Mouse (Mus musculus) testis, postnatal 10 days (tissue): ENCODE measurements around the gene Il27.
A peak's percentile ranks its signal among the peaks of the same experiment; 100 is the strongest.

ENCODE experiments used
- DNase-seq: peaks from one replicate; pipeline ENCODE4 v3.0.0; 2021; ENCODE audit warnings: low spot score

Gene Il27

DNA sequence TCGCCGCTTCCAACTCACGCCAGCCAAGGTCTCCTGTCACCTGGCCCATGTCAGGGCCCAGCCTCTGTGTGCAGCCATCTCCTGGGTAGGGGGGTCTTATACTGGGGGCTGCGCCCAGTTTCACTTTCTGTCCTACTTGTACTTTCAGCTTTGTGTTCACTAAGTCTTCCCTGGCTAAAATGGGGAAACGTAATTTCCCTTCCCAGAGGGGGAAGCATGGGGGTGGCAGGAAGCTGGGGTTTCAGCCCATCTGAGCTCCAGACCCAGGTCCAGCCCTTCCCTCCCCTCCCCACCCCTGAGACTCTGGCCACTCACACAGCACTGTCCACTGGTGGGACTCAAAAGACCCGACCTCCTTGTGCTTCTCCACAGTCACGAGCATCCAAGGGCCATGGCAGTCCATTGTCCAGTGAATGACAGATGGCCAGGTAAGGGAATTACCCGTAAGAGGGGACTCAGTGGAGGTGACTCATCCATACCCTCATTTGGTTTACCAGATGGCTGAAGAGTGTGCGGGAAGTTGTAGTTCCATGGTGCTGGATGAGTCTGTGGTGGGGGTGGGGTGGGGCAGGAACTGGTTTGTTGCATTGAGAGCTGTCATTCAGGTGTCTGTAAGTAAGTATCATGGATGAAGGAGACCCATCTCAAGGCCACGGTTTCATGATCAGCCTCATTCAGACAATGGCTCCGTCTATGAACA is at the start of gene Il27:
Gene Il27, minus strand, starts transcription at position 80 of the 700 bp plus-strand sequence.
- DNase-seq, result no peak

DNA sequence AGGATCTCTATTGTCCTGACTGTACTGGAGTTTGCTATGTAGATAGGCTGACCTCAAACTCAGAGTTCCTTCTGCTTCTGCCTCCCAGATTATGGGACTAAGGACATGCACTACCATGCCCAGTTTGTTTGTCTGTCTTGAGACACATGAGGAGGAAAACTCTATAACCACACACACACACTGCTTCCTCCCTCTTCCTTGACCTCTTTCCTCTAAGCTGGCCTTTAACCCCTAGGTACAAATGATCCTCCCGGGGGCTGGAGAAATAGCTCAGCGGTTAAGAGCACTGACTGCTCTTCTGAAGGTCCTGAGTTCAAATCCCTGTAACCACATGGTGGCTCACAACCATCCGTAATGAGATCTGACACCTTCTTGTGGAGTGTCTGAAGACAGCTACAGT is 49.6 kb upstream of the Il27 start:
- no peak for DNase-seq

DNA sequence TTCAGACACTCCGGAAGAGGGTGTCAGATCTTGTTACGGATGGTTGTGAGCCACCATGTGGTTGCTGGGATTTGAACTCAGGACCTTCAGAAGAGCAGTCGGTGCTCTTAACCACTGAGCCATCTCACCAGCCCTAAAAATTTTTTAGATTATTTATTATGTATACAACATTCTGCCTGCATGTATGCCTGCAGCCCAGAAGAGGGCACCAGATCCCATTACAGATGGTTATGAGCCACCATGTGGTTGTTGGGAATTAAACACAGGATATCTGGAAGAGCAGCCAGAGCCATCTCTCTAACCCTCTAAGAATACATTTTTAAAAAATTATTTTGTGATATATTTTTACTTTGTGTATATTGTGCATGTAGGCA is 48.5 kb upstream of the Il27 start:
- DNase-seq, result peak; percentile 64

DNA sequence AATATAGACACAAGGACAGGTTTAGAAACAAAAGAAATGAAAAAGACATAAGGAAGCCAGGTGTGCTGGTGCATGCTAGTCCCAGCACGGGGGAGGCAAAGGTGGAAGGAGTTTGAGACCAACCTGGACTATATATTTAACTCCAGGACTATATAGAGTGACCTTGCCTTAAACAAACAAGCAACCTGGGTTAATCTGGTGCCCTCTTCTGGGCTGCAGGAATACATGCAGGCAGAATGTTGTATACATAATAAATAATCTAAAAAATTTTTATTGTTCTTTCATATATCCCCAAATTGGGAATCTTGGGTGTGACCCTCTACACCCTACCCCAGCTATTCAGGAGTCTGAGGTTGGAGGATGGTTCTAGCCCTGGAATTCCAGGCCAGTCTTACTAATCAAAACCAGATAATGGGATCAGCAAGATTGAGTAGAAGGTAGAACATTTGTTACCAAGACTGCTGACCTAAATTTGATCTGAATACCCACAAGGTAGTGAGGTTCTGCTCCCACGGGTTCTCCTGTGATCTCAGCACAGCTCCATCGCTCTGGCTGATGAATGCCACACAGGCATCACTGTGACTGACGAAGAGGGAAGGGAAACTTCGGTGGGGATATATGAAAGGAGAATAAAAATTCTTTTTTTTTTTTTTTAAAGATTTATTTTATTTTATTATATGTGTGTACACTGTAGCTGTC is 48.0 kb upstream of the Il27 start:
- no peak for DNase-seq

DNA sequence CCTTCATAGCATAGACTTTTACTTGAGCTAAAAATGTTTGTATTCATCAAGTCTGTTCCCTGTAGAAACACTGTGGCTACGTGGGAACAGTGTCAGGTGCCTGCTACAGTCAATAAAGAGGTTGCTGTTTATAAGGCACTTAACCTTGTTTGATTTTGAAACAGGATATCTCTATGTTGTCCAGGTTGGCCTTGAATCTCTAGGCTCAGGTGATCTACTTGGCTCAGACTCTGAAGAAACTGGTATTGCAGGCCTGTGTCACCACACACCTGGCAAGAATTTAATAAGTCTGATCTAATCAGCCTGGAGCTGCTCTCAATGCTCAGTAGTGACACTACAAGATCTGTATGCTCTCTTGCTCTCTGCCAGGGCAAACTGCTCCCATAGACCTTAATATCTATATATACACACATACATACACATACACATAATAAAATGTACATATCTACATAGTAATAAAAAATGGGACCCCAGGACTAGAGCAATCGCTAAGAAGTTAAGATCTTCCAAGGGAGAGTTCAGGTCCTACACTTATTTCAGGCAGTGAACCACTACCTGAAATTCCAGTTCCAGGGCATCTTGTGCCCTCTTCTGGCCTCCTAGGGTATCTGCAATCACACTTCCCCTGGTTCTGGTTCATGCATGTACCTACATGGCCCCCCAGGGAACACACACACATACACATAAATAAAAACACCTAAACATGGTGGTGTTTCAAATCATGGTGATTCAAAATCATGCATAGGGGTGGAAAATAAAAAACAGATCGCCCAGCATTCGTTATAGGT is 42.2 kb upstream of the Il27 start:
- peak; percentile 50 for DNase-seq

DNA sequence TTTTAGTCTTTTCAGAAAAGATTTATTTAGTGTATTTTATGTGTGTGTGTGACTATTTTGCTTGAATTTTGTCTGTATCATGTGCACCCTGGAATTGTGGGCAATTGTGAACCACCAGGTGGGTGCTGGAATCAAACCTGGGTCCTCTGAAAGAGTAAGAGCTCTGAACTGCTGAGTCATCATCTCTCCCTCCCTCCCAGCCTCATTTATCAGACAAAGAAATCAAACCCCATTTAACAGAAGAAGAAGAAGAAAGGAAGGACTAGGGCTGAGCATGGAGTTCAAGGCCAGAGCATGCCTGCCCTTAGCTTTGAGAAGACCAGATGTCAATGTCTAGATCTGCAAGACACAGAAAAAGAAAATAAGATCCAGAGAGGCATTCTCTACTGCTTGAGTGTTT is 40.6 kb upstream of the Il27 start:
- DNase-seq, result no peak

DNA sequence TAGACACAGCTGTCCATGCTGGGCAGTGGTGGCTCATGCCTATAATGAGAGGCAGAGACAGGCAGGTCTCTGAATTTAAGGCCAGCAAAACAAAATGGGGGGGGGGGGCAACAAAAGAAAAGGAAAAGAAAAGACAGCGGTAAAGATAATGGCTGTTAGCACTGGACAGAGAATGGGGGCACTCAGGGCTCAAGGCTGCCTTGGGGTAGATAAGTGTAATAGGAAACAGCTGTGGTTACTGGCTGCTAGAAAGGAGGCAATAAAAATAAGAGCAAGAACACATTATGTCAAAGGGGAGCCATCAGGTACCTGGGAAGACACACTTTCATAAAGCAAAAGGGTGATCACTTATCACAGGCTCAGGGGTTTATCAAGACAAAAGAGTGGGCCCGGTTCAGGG is 37.7 kb upstream of the Il27 start:
- DNase-seq, result no peak

DNA sequence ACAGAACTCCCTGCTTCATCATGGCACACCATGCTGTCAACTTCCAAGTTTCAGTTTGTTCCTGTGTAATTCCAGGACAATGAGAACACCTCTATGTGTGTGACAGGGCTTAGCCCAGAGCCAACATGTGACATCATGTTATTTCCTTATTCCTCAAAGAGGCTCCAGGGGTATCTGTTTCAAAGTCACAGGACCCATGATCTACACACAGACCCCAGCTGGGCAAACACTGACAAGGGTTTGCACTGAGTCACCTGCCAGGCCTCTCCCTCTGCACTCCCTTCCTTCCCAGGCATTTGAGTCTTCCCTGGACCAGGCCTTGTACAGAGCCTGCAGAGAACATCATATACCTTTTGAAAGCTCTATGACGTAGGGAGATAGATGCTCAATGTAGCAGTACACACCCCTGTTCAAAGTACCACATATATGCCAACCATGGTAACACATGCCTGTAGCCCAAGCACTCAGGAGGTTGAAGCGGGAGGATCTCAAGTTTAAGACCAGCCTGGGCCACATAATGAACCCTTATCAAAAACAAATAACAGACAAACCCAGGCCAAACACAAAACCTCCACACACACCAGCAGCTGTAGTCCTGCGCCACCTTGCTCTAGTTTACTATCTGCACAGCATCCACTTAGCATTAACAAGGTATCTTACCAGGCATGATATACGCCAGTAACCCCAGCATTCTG is 36.2 kb upstream of the Il27 start, which contains the start of gene Nupr1:
Gene Nupr1, minus strand, starts transcription at position 38 of the 695 bp plus-strand sequence.
- DNase-seq, result no peak

DNA sequence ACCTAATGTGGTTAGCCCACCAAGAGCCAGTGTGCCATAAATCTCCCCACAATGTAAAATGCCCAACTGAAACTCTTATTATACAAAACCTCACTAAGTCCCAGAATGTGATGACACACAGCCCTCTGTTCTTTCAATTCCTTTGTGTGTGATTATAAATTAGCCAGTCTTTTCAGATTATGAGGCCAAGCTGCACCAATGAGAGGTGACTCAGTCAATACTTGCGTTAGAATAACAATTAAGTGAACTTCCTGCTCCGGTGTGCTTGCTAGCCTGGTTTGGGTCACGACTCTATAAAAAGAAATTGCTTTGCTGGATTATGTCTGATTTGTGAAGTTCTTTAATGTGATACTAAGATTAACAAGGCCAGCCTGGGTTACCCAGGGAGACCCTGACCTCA is 35.2 kb upstream of the Il27 start:
- DNase-seq, result no peak

DNA sequence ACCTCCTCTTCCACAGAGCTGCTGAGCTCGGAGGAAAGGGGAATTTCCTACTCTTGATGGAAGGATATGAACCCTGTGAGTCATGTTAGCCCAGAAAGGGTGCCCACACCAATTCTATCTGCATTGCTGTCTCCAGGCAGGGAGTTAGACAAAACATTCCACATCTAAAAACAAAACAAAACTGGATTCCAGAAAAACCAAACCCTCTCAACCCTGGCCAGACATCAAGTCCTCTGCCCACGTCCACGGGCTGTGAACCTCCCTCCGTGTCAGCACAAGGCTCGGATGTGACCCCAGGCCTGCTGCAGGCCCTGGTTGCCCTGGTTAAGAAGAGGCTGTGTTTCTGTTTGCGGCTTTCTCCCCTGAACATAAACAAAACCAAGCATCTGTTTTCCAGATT is 33.4 kb upstream of the Il27 start:
- DNase-seq, result no peak

DNA sequence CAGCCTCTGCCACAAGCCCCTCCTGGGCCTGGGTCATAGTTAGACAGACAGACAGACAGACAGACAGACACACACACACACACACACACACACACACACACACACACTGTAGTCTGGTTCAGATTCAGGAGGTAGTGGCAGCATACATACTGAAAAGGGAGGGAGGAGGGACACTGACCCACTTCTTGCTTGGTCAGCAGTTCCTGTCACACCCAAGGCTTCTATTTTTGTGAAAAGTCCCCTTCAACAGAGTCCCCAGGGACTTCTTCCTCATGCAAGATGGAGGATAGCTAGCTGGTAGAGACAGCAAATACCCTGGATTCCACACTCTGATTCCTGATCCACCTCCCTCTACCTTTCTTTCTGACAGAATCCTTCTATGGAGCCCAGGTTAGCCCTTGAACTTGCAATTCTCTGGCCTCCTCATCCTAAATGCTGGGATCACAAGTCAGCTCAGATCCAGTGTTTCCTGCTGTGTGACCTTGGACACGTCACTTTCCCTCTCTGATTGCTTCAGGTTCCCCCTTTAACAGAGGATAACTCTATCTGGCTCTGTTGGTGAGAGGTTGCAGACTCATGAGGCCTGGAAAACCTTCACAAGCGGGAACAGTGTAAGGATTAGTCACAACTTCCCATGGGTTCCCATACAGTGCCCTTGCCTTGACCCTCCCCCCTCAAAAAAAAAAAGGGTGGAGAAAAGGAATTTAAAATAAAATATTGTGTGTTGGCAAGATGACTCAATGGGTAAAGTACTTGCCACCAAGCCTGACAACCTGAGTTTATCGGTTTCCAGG is 31.3 kb upstream of the Il27 start:
- DNase-seq, result no peak

DNA sequence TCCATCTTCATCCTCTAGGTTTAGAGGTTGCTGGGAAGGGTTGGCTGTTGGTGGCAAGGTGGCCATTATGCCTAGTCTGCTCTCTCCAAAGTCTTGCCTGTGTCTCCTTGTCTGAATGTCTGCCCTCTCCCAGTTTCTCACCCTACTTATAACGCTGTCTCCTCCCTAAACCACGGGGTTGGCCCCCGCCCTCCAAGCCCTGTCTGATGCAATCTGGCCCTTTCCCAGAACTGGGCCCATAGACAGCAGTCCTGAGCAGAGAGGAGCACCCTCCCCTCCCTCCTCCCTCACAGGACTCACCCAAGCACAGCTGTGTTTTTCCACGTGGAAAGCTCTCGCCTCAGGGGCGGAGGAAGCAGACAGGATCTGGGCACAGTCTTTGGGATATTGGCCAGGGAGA is 30.6 kb upstream of the Il27 start:
- peak; percentile 60 for DNase-seq

DNA sequence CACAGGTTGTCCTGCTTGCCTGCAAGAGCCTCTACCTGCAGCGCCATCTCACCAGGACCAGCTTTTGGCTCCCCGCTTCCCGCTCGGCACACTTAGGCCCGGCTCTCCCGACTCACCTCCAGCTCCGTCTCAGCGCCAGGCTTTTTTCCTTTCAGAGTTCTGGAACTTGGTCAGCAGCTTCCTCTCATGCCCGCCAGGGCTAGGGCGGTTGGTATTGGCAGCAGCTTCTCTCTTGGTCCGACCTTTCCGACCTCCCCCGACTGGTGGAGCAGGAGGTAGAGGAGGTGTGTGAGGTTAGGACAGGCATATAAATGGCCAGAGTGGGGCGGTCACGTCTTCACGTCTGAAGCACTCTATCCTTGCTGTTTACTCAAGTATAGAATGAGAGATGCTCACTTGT is 30.0 kb upstream of the Il27 start:
- DNase-seq, result peak; percentile 41

DNA sequence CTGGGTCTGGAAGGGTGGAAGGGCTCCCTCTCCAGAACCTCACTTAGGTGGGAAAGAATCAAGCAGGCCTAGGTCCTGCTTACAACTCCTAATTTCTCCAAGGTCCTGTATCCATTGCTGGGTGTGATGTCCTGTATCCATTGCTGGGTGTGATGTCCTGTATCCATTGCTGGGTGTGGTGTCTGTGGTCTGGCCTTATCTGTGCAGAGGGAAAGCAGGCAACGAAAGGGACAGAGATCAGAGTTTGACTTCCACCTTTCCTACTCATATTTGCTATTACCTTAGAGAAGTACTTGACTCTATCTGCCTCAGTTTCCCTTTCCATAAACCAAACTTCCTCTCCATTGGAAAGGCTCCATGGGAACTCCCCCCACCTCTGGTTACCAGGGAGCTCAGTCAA is 28.6 kb upstream of the Il27 start:
- DNase-seq, result no peak

DNA sequence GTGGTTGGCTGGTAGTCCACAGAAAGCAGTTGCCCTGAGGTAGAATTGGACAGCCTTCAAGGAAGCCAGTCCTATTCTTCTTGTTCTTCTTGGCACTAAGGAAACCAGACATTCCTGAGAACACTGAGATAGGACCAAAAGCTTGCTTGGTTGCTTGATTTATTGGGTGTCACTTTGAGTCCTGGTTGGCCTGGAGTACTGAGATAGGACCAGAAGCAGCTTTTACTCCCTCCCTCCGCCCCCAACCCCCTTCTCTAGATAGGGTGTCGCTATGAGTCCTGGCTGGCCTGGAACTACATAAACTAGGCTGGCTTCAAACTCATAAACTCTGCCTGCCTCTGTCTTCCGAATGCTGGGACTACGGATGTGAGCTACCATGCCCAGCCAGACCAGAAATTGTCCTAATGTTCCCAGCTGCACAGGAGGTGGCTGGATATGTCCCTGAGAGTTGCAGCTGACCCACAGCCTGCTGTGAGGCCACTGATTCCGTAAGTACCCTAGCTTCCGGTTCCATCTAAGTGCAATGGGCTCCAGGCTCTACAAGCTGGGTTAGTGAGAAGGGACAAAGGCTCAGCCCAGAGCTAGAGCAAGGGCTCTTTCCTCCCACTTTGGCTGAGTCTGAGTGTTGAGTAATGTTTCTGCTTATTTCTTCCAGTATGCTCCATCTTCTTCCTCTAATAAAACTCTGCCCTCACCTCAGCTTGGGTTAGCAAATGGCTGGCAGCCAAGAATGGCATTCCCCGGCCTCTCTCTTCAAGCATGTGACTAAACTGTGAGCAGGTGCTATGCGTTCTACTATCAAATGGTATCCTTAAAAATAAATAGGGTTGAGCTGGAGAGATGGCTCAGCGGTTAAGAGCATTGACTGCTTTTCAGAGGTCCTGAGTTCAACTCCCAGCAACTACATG is 27.0 kb upstream of the Il27 start:
- no peak for DNase-seq

DNA sequence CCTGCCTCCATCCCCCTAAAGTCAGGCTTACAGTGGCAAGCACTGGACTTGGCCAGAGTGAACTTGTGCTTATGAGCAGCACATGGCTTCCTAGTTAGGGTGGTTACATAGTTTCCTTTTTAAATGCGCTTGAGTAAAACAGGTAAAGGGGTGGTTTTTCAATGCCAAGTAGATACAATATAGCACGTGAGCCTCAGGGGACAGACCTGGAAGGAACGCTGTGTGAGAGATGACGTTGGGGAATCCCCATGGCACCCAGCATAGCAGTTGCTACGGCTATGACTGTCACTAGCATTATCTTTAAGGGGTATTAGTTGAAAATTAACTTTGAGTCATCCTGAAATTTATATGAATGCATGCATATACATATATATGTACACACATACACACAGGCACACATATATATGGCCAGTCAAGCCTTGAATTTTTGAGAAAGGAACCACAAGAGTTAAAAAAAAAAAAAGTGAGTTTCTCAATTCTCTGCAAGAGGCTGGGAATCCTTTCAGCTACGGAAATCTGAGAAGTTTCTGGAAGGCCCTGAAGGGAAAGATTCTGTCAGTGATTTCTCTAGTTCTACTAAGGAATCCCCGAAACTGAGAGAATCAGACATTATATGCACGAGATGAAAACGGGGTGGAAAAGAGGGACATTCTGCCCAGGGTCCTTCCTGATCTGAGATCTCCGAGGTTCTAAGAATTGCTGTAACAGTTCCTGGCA is 25.0 kb upstream of the Il27 start:
- DNase-seq, result no peak

DNA sequence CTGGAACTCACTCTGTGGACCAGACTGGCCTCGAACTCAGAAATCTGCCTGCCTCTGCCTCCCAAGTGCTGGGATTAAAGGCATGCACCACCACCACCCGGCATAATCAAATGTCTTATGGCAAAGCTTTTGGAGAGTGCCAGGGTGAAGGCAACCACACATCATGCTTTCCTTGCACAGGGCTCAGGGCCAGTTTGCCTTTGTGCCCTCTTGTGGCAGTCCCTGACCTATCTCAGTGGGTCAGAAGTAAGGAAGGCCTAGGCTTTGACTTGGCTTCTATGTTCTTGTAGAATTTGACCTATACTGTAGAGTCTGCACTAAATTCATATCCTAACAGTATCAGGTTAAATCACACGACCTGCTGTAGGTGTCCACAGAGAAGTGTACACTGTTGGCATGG is 22.0 kb upstream of the Il27 start:
- no peak for DNase-seq

DNA sequence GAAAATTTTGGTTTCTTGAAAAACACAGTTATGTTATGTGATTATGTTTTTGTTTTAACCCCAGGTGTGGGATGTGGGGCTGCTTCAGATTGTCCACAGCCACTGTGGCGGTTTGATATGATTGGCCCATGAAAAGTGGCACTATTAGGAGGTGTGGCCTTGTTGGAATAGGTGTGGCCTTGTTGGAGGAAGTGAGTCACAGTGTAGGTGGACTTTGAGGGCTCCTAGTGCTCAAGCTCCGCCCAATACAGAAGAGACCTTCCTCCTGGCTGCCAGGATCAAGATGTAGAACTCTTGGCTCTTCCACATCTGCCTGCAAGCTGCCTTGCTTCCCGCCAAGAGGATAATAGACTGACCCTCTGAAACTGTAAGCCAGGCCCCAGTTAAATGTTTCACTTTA is 18.0 kb upstream of the Il27 start:
- no peak for DNase-seq

DNA sequence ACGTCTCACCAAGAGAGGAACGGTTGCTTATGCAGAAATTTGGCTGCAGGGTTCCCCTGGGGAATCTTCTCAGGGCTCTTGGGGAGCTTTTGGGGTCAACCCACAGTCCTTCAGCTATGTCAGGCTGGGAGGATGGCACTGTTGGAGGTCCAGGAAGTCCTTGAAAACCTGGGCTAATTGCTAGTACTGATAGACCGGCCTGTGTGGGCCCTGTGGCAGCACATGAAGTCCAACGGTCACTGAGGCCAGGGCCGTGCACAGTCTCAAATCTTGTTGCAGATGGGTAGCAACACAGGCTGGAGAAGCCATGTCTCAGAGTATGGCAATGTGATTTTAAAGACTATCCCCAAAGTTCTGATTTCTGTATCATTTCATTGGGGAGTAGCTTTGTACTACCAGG is 13.1 kb upstream of the Il27 start:
- no peak for DNase-seq

DNA sequence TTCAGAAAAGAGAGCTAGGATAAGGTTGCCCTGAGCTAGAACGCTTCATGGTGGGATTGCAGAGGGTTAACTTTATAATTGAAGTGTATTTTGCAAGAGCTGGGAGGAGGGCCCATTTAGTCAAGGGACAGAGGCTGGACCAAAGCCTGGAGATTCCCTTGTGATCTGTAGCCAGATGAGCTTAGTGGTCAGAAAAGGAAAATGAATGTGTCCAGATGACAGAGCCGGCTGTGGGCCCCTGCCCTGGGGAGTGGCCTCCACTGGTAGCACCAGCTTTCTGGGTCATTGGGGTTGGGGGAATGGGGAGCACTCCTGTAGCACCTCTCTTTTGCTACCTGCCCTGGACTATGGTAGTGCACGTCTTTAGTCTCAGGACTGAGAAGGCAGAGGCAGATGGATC is 12.3 kb upstream of the Il27 start:
- no peak for DNase-seq
